Mouse (Mus musculus): ENCODE measurements at regions not wholly inside any gene's neighbourhood (a gene's known extent, or its start where the extent isn't known, plus 50 kb on each side); places are given as distances from the start of the nearest gene placed in this dataset.

- intact Hi-C loops (cut with DNase I) = no loop called here
- TF ChIP-seq CTCF (IDR thresholded peaks at IDR 0.05) = no peak
- Histone ChIP-seq H3K4me3 (no peak overlapping the region), H3K27ac (no peak overlapping the region)
- DNase-seq (ENCODE audit: extremely low spot score in 1 of 2, low spot score in 2 of 2) = no peak
Measured at GRCm38 (mm10) chr13:45230804-45231203, 152.3 kb downstream of the Gm9817 start.

- intact Hi-C loops (cut with DNase I) = no loop called here
- Histone ChIP-seq H3K4me3 (no peak overlapping the region), H3K27ac (no peak overlapping the region)
- no peak for TF ChIP-seq CTCF (IDR thresholded peaks at IDR 0.05)
- DNase-seq (ENCODE audit: extremely low spot score in 1 of 2, low spot score in 2 of 2) = no peak
Measured at GRCm38 (mm10) chr13:45235236-45235635, 154.3 kb upstream of the Mylip start.

- Histone ChIP-seq H3K4me3 (no peak overlapping the region), H3K27ac (no peak overlapping the region)
- intact Hi-C loops (cut with DNase I) = no loop called here
- DNase-seq (ENCODE audit: extremely low spot score in 1 of 2, low spot score in 2 of 2) = no peak
- no peak for TF ChIP-seq CTCF (IDR thresholded peaks at IDR 0.05)
Measured at GRCm38 (mm10) chr13:45238258-45238657, 151.3 kb upstream of the Mylip start.

GRCm38 (mm10) chr13:45239153-45239552 is 150.4 kb upstream of the Mylip start:
- H3K4me3 ChIP-seq = peak overlapping the region; percentile 15; the same call in 1 of the 2 replicates
- intact Hi-C loops (cut with DNase I) = no loop called here
- no peak for TF ChIP-seq CTCF (IDR thresholded peaks at IDR 0.05)
- no peak overlapping the region for H3K27ac ChIP-seq
- DNase-seq (ENCODE audit: extremely low spot score in 1 of 2, low spot score in 2 of 2) = peak; percentile 19 to 22

GRCm38 (mm10) chr13:45240009-45240653 is 149.4 kb upstream of the Mylip start:
- TF ChIP-seq CTCF (IDR thresholded peaks at IDR 0.05) = peak; percentile 14
- Histone ChIP-seq H3K27ac (no peak overlapping the region), H3K4me3 (no peak overlapping the region)
- intact Hi-C loops (cut with DNase I) = no loop called here
- no peak for DNase-seq (ENCODE audit: extremely low spot score in 1 of 2, low spot score in 2 of 2)

- intact Hi-C loops (cut with DNase I) = no loop called here
- no peak for DNase-seq (ENCODE audit: extremely low spot score in 1 of 2, low spot score in 2 of 2)
- Histone ChIP-seq H3K27ac (no peak overlapping the region), H3K4me3 (no peak overlapping the region)
- TF ChIP-seq CTCF (IDR thresholded peaks at IDR 0.05) = no peak
Measured at GRCm38 (mm10) chr13:45242261-45242660, 147.3 kb upstream of the Mylip start.

GRCm38 (mm10) chr13:45242750-45243149 is 146.8 kb upstream of the Mylip start:
- DNase-seq (ENCODE audit: extremely low spot score in 1 of 2, low spot score in 2 of 2) = no peak
- no peak for TF ChIP-seq CTCF (IDR thresholded peaks at IDR 0.05)
- intact Hi-C loops (cut with DNase I) = no loop called here

GRCm38 (mm10) chr13:45245651-45246050 is 143.9 kb upstream of the Mylip start:
- intact Hi-C loops (cut with DNase I) = no loop called here
- no peak for DNase-seq (ENCODE audit: extremely low spot score in 1 of 2, low spot score in 2 of 2)
- TF ChIP-seq CTCF (IDR thresholded peaks at IDR 0.05) = no peak
- H3K27ac ChIP-seq = no peak overlapping the region
- H3K4me3 ChIP-seq = no peak overlapping the region

More at GRCm38 (mm10) chr13:45242750-45243149, 146.8 kb upstream of the Mylip start:
- Histone ChIP-seq H3K27ac (no peak overlapping the region), H3K4me3 (no peak overlapping the region)

- TF ChIP-seq CTCF (IDR thresholded peaks at IDR 0.05) = no peak
- Histone ChIP-seq H3K4me3 (no peak overlapping the region), H3K27ac (no peak overlapping the region)
- intact Hi-C loops (cut with DNase I) = no loop called here
- DNase-seq (ENCODE audit: extremely low spot score in 1 of 2, low spot score in 2 of 2) = no peak
Measured at GRCm38 (mm10) chr13:45246341-45246740, 143.2 kb upstream of the Mylip start.

- Histone ChIP-seq H3K4me3 (no peak overlapping the region), H3K27ac (no peak overlapping the region)
- TF ChIP-seq CTCF (IDR thresholded peaks at IDR 0.05) = no peak
- DNase-seq (ENCODE audit: extremely low spot score in 1 of 2, low spot score in 2 of 2) = no peak
- intact Hi-C loops (cut with DNase I) = no loop called here
Measured at GRCm38 (mm10) chr13:45250028-45250427, 139.5 kb upstream of the Mylip start.

GRCm38 (mm10) chr13:45251068-45251467 is 138.5 kb upstream of the Mylip start:
- Histone ChIP-seq H3K27ac (no peak overlapping the region), H3K4me3 (no peak overlapping the region)
- no peak for DNase-seq (ENCODE audit: extremely low spot score in 1 of 2, low spot score in 2 of 2)
- TF ChIP-seq CTCF (IDR thresholded peaks at IDR 0.05) = no peak
- intact Hi-C loops (cut with DNase I) = no loop called here

- Histone ChIP-seq H3K27ac (no peak overlapping the region), H3K4me3 (no peak overlapping the region)
- no peak for DNase-seq (ENCODE audit: extremely low spot score in 1 of 2, low spot score in 2 of 2)
- no peak for TF ChIP-seq CTCF (IDR thresholded peaks at IDR 0.05)
- intact Hi-C loops (cut with DNase I) = no loop called here
Measured at GRCm38 (mm10) chr13:45252126-45252525, 137.4 kb upstream of the Mylip start.

- intact Hi-C loops (cut with DNase I) = no loop called here
- DNase-seq (ENCODE audit: extremely low spot score in 1 of 2, low spot score in 2 of 2) = no peak
- Histone ChIP-seq H3K4me3 (no peak overlapping the region), H3K27ac (no peak overlapping the region)
- no peak for TF ChIP-seq CTCF (IDR thresholded peaks at IDR 0.05)
Measured at GRCm38 (mm10) chr13:45253221-45253620, 136.3 kb upstream of the Mylip start.
